Mouse (Mus musculus): ENCODE data around the gene Fgd4. TPM values are rescaled to one million over a fixed set of nuclear protein-coding genes. Genes with fewer than 3 reads are reported as not detected.
"Not testable (repeated sequence)": the region's sequence is repeated elsewhere in the genome, so short reads cannot be mapped to it uniquely, and the experiment has no call there.

Gene Fgd4
- polyA plus RNA-seq, 1 experiment from 2014 or later: 10.3 TPM

- Histone ChIP-seq H3K9ac (replicated peaks; ENCODE audit: low read length) (no peak overlapping the region), H3K4me1 (ENCODE audit: insufficient read depth, low read length) (peaks cover 17% of the 10 kb centered on the region), H3K4me2 (replicated peaks; ENCODE audit: low read depth, low read length) (no peak overlapping the region), H3K4me3 (ENCODE audit: low read length) (no peak overlapping the region), H3K27ac (ENCODE audit: low read length) (no peak overlapping the region), H3K27me3 (ENCODE audit: insufficient read depth, low read length) (no peaks in the 10 kb centered on the region), H3K36me3 (ENCODE audit: insufficient read depth, low read length) (no peaks in the 10 kb centered on the region), H3K9me3 (ENCODE audit: low read length) (no peaks in the 10 kb centered on the region)
- ATAC-seq (ENCODE audit: low FRiP score, low TSS enrichment): no peak
- 96% methylated on average over 2 of the region's 2 CpGs for WGBS
These were observed 76.7 kb downstream of the Fgd4 start for GRCm38 (mm10) chr16:16523632-16524031.

DNA sequence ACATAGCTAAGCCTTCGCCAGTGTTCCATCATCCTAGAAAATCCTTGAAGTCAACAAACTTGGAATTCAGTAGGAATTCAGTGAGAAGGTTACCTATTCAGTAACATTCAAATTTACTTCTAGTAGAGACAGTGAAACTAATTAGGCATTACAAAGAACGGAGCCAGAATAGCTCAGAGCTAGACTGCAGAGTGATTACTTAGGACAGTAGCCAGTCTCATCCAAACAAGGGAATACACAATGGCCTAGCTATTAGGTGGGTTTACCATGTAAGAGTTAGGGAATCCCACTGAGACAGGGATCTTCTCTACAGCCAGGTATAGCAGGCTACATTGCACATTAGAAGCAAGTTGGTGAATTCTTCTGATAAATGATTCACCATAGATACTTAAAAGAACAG, 77.5 kb downstream of the Fgd4 start:
- not testable (repeated sequence) for H3K27ac ChIP-seq (ENCODE audit: low read length)

GRCm38 (mm10) chr16:16501491-16501890, 98.9 kb downstream of the Fgd4 start:
- no peak overlapping the region for H3K27ac ChIP-seq (ENCODE audit: low read length)
- H3K4me1 ChIP-seq (ENCODE audit: insufficient read depth, low read length): no peaks in the 10 kb centered on the region
- no peak overlapping the region for H3K9ac ChIP-seq (replicated peaks; ENCODE audit: low read length)
- no peaks in the 10 kb centered on the region for H3K27me3 ChIP-seq (ENCODE audit: insufficient read depth, low read length)
- no peaks in the 10 kb centered on the region for H3K36me3 ChIP-seq (ENCODE audit: insufficient read depth, low read length)
- ATAC-seq (ENCODE audit: low FRiP score, low TSS enrichment): no peak
- H3K4me2 ChIP-seq (replicated peaks; ENCODE audit: low read depth, low read length): no peak overlapping the region
- H3K4me3 ChIP-seq (ENCODE audit: low read length): no peak overlapping the region
- WGBS: 89% methylated on average over 3 of the region's 3 CpGs
- H3K9me3 ChIP-seq (ENCODE audit: low read length): no peaks in the 10 kb centered on the region

More for the DNA sequence above, 77.5 kb downstream of the Fgd4 start:
- 73% methylated on average over 2 of the region's 2 CpGs for WGBS
- not testable (repeated sequence) for H3K4me3 ChIP-seq (ENCODE audit: low read length); H3K27me3 ChIP-seq (ENCODE audit: insufficient read depth, low read length); H3K36me3 ChIP-seq (ENCODE audit: insufficient read depth, low read length); H3K9ac ChIP-seq (replicated peaks; ENCODE audit: low read length); ATAC-seq (ENCODE audit: low FRiP score, low TSS enrichment); H3K4me2 ChIP-seq (replicated peaks; ENCODE audit: low read depth, low read length); H3K9me3 ChIP-seq (ENCODE audit: low read length)
- peaks cover 14% of the 10 kb centered on the region for H3K4me1 ChIP-seq (ENCODE audit: insufficient read depth, low read length)

- Histone ChIP-seq H3K4me2 (replicated peaks; ENCODE audit: low read depth, low read length) (no peak overlapping the region), H3K9me3 (ENCODE audit: low read length) (no peaks in the 10 kb centered on the region), H3K4me3 (ENCODE audit: low read length) (no peak overlapping the region), H3K4me1 (ENCODE audit: insufficient read depth, low read length) (no peaks in the 10 kb centered on the region), H3K9ac (replicated peaks; ENCODE audit: low read length) (no peak overlapping the region), H3K36me3 (ENCODE audit: insufficient read depth, low read length) (no peaks in the 10 kb centered on the region), H3K27ac (ENCODE audit: low read length) (no peak overlapping the region), H3K27me3 (ENCODE audit: insufficient read depth, low read length) (no peaks in the 10 kb centered on the region)
- ATAC-seq (ENCODE audit: low FRiP score, low TSS enrichment): no peak
- 71% methylated on average over 2 of the region's 2 CpGs for WGBS
These were observed 99.4 kb downstream of the Fgd4 start for GRCm38 (mm10) chr16:16500926-16501325.

DNA sequence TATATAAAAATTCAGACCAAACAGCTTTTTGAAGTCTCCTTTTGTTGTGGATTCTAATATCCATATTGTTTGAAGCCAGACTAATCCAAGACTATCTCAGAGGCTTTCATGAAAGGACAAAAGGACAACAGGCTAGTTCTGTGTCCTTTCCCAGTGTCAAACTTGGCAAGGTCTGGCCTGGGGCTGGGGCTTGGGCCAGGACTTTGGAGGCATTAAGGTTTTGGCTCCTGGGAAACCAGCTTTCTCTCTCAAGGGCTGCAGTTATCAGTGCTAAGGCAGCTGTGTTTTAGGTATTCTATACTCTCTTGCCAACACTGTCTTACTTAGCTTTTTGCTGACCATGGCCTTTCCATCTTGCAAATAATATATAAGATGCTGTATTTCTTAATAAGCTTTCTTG, 101.6 kb downstream of the Fgd4 start:
- no peak for ATAC-seq (ENCODE audit: low FRiP score, low TSS enrichment)
- Histone ChIP-seq H3K9ac (replicated peaks; ENCODE audit: low read length) (no peak overlapping the region), H3K27me3 (ENCODE audit: insufficient read depth, low read length) (no peaks in the 10 kb centered on the region), H3K36me3 (ENCODE audit: insufficient read depth, low read length) (no peaks in the 10 kb centered on the region), H3K4me1 (ENCODE audit: insufficient read depth, low read length) (no peaks in the 10 kb centered on the region), H3K27ac (ENCODE audit: low read length) (no peak overlapping the region), H3K4me2 (replicated peaks; ENCODE audit: low read depth, low read length) (no peak overlapping the region), H3K4me3 (ENCODE audit: low read length) (no peak overlapping the region), H3K9me3 (ENCODE audit: low read length) (no peaks in the 10 kb centered on the region)

DNA sequence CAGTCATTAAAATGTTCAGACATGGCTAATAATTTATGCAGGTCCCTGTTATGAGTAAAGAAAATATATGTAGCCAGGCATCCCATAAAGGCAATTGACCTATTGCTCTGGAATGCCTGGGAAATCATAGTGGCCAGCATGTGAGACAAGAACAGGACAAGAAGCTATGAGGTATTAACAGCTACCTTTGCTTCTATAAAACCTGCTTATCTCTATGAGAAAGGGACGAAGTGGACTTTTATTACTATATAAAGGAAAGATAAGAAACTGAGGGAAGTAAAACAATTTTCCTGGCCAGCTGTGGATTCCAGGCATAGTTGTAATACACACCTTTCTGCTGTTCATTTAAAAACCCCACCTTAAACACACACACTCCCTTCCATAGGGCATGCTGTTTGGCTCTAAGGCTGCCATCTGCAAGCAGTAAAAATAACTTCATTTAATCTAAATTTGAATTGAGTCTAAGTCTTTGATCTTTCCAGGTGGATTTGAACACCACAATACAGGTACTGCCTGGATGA, 114.8 kb downstream of the Fgd4 start:
- no peaks in the 10 kb centered on the region for H3K27me3 ChIP-seq (ENCODE audit: insufficient read depth, low read length)
- no peaks in the 10 kb centered on the region for H3K9me3 ChIP-seq (ENCODE audit: low read length)
- no peak overlapping the region for H3K9ac ChIP-seq (replicated peaks; ENCODE audit: low read length)
- peaks cover 3% of the 10 kb centered on the region; the same call in 1 of the 2 replicates for H3K36me3 ChIP-seq (ENCODE audit: insufficient read depth, low read length)
- no peak for ATAC-seq (ENCODE audit: low FRiP score, low TSS enrichment)
- H3K4me1 ChIP-seq (ENCODE audit: insufficient read depth, low read length): no peaks in the 10 kb centered on the region
- H3K27ac ChIP-seq (ENCODE audit: low read length): no peak overlapping the region
- H3K4me3 ChIP-seq (ENCODE audit: low read length): no peak overlapping the region
- no peak overlapping the region for H3K4me2 ChIP-seq (replicated peaks; ENCODE audit: low read depth, low read length)
- 70% methylated on average over 1 of the region's 1 CpGs for WGBS

- no peak overlapping the region for H3K9ac ChIP-seq (replicated peaks; ENCODE audit: low read length)
- H3K9me3 ChIP-seq (ENCODE audit: low read length): no peaks in the 10 kb centered on the region
- no peak overlapping the region for H3K27ac ChIP-seq (ENCODE audit: low read length)
- H3K4me2 ChIP-seq (replicated peaks; ENCODE audit: low read depth, low read length): no peak overlapping the region
- no peak for ATAC-seq (ENCODE audit: low FRiP score, low TSS enrichment)
- H3K36me3 ChIP-seq (ENCODE audit: insufficient read depth, low read length): peaks cover 3% of the 10 kb centered on the region; the same call in 1 of the 2 replicates
- 90% methylated on average over 4 of the region's 4 CpGs for WGBS
- no peaks in the 10 kb centered on the region for H3K4me1 ChIP-seq (ENCODE audit: insufficient read depth, low read length)
- no peaks in the 10 kb centered on the region for H3K27me3 ChIP-seq (ENCODE audit: insufficient read depth, low read length)
- no peak overlapping the region for H3K4me3 ChIP-seq (ENCODE audit: low read length)
These were observed 115.7 kb downstream of the Fgd4 start for GRCm38 (mm10) chr16:16484601-16485000.

DNA sequence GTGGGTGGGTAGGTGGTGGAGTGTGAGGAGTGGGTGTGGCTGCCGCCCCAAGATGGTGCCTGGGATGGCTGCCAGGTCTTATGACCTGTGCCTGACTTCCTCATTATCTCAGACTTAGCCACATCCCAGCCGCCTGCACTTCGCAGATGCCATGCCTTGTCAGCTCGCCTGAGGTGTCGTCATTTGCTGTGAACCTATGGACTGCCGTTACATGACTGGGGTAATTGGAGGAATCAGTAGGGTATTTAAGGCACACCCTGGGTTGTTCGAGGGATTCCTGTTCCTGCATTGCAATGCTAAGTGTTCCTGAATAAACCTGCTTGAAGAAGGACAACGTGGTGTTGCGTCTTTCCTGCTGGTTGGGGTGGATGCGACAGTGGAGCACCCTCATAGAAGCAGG, 126.9 kb downstream of the Fgd4 start:
- not testable (repeated sequence) for ATAC-seq (ENCODE audit: low FRiP score, low TSS enrichment); H3K9me3 ChIP-seq (ENCODE audit: low read length); H3K9ac ChIP-seq (replicated peaks; ENCODE audit: low read length); H3K27ac ChIP-seq (ENCODE audit: low read length); H3K4me3 ChIP-seq (ENCODE audit: low read length); H3K4me1 ChIP-seq (ENCODE audit: insufficient read depth, low read length); H3K27me3 ChIP-seq (ENCODE audit: insufficient read depth, low read length); H3K4me2 ChIP-seq (replicated peaks; ENCODE audit: low read depth, low read length)
- 90% methylated on average over 10 of the region's 10 CpGs for WGBS
- peaks cover 20% of the 10 kb centered on the region for H3K36me3 ChIP-seq (ENCODE audit: insufficient read depth, low read length)

DNA sequence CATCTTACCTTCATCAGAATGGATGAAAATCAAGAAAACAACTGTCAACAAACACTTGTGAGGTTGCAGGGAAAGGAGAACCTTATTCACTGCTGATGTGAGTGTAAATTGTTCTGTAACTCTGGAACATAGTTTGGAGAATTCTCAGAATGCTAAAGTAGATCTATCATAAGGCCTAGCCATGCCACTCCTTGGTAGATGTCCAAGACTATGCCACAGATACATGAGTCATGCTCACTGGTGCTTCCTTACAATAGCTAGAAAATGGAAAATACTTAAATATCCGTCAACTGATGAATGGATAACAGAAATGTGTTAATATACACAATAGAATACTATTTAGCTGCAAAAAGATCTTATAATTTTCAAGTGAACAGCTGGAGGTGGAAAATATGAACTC, 150.3 kb downstream of the Fgd4 start:
- ATAC-seq (ENCODE audit: low FRiP score, low TSS enrichment): no peak
- Histone ChIP-seq H3K36me3 (ENCODE audit: insufficient read depth, low read length) (peaks cover 9% of the 10 kb centered on the region), H3K27ac (ENCODE audit: low read length) (no peak overlapping the region), H3K4me2 (replicated peaks; ENCODE audit: low read depth, low read length) (no peak overlapping the region), H3K4me1 (ENCODE audit: insufficient read depth, low read length) (no peaks in the 10 kb centered on the region), H3K9me3 (ENCODE audit: low read length) (no peaks in the 10 kb centered on the region), H3K27me3 (ENCODE audit: insufficient read depth, low read length) (no peaks in the 10 kb centered on the region), H3K9ac (replicated peaks; ENCODE audit: low read length) (no peak overlapping the region), H3K4me3 (ENCODE audit: low read length) (no peak overlapping the region)
- 89% methylated on average over 1 of the region's 1 CpGs for WGBS

GRCm38 (mm10) chr16:16438436-16438835, 161.9 kb downstream of the Fgd4 start:
- no peak overlapping the region for H3K9ac ChIP-seq (replicated peaks; ENCODE audit: low read length)
- 26% methylated on average over 1 of the region's 1 CpGs for whole genome bisulfite sequencing
- H3K4me2 ChIP-seq (replicated peaks; ENCODE audit: low read depth, low read length): no peak overlapping the region
- no peaks in the 10 kb centered on the region for H3K27me3 ChIP-seq (ENCODE audit: insufficient read depth, low read length)
- no peaks in the 10 kb centered on the region for H3K4me1 ChIP-seq (ENCODE audit: insufficient read depth, low read length)
- H3K9me3 ChIP-seq (ENCODE audit: low read length): no peaks in the 10 kb centered on the region
- peaks cover 14% of the 10 kb centered on the region; the same call in 1 of the 2 replicates for H3K36me3 ChIP-seq (ENCODE audit: insufficient read depth, low read length)
- no peak overlapping the region for H3K27ac ChIP-seq (ENCODE audit: low read length)
- no peak overlapping the region for H3K4me3 ChIP-seq (ENCODE audit: low read length)
- no peak for ATAC-seq (ENCODE audit: low FRiP score, low TSS enrichment)

Data from kidney, embryonic 16.5 days (tissue).